Mouse (Mus musculus) ES-Bruce4 (cell line): ENCODE data around the gene Col18a1. TPM values are rescaled to one million over a fixed set of nuclear protein-coding genes. Genes with fewer than 3 reads are reported as not detected.
A peak's percentile ranks its signal among the peaks of the same experiment; 100 is the strongest.

Experiments used
- H3K27ac ChIP-seq: 2 replicates; pipeline ENCODE4 v1.5.1; 2012; ENCODE audit warnings: low read length, inconsistent platforms; ENCODE audit not compliant: insufficient read depth
- H3K27me3 ChIP-seq: 2 replicates; pipeline ENCODE4 v1.6.1; 2012; ENCODE audit warnings: mild to moderate bottlenecking, low read length, inconsistent platforms; ENCODE audit not compliant: control insufficient read depth, poor library complexity, insufficient read depth, severe bottlenecking
- H3K36me3 ChIP-seq: 2 replicates; pipeline ENCODE4 v1.6.1; 2012; ENCODE audit warnings: inconsistent platforms, mild to moderate bottlenecking, low read length, moderate library complexity; ENCODE audit not compliant: control insufficient read depth, poor library complexity, insufficient read depth, severe bottlenecking
- H3K4me1 ChIP-seq: one replicate; pipeline ENCODE4 v1.8.1; 2011; ENCODE audit warnings: low read length; ENCODE audit not compliant: control insufficient read depth, insufficient read depth
- H3K4me3 ChIP-seq: 2 replicates; pipeline ENCODE4 v1.5.1; 2011; ENCODE audit warnings: low read depth, mild to moderate bottlenecking, low read length
- H3K9ac ChIP-seq: 2 replicates; pipeline ENCODE4 v1.6.1; 2012; ENCODE audit warnings: low read depth, mild to moderate bottlenecking, inconsistent platforms; ENCODE audit not compliant: poor library complexity, severe bottlenecking
- H3K9me3 ChIP-seq: replicated peaks from 2 replicates; pipeline ENCODE4 v1.6.1; 2012; ENCODE audit warnings: mild to moderate bottlenecking, low read length, inconsistent platforms; ENCODE audit not compliant: control insufficient read depth, poor library complexity, insufficient read depth, severe bottlenecking
- CTCF ChIP-seq: IDR thresholded peaks from one replicate; pipeline ENCODE4 v1.8.1; 2011; ENCODE audit warnings: low read depth, low read length
- EP300 ChIP-seq: IDR thresholded peaks from 2 replicates; pipeline ENCODE4 v1.6.1; 2011; ENCODE audit warnings: low read depth, low read length; ENCODE audit not compliant: insufficient read depth
- POLR2A ChIP-seq: IDR thresholded peaks from one replicate; pipeline ENCODE4 v1.8.1; 2011; ENCODE audit warnings: low read length; ENCODE audit not compliant: insufficient read depth
- polyA plus RNA-seq: library from polyadenylated mRNA; stranded (reverse); fragments of >200 nt; gene quantifications from 2 replicates; pipeline ENCODE4 v1.2.4, GENCODE M21; 2011; ENCODE audit warnings: low read depth; ENCODE audit not compliant: missing spikeins, insufficient read depth, insufficient read length

Gene Col18a1
- polyA plus RNA-seq, 1 experiment, result 273 TPM

- H3K4me1 ChIP-seq, result peaks cover 18% of the 10 kb centered on the region
- H3K9me3 ChIP-seq, result no peaks in the 10 kb centered on the region
- H3K36me3 ChIP-seq, result no peaks in the 10 kb centered on the region
- H3K27me3 ChIP-seq, result no peaks in the 10 kb centered on the region
- H3K27ac ChIP-seq, result peak overlapping the region; percentile 84
- no peak overlapping the region for H3K4me3 ChIP-seq
- H3K9ac ChIP-seq, result peak overlapping the region; percentile 36; the same call in 1 of the 2 replicates
- no peak for TF ChIP-seq POLR2A
- TF ChIP-seq CTCF, result peak; percentile 100
- 0 out of 2 replicates have a peak, but pooled peaks have one; percentile 40 for TF ChIP-seq EP300
Observed at GRCm38 (mm10) chr10:77130561-77131240, 35.6 kb downstream of the Col18a1 start.

GRCm38 (mm10) chr10:77129637-77130410 is 36.5 kb downstream of the Col18a1 start:
- H3K9me3 ChIP-seq, result no peaks in the 10 kb centered on the region
- H3K9ac ChIP-seq, result 0 out of 2 replicates have a peak overlapping the region, but pooled peaks have one; percentile 1
- TF ChIP-seq CTCF (no peak), POLR2A (no peak), EP300 (no peak)
- no peaks in the 10 kb centered on the region for H3K27me3 ChIP-seq
- H3K27ac ChIP-seq, result 0 out of 2 replicates have a peak overlapping the region, but pooled peaks have one; percentile 37
- no peaks in the 10 kb centered on the region for H3K36me3 ChIP-seq
- H3K4me3 ChIP-seq, result no peak overlapping the region
- peaks cover 15% of the 10 kb centered on the region for H3K4me1 ChIP-seq

GRCm38 (mm10) chr10:77127926-77128325 is 38.4 kb downstream of the Col18a1 start:
- Histone ChIP-seq H3K4me1 (peaks cover 14% of the 10 kb centered on the region), H3K9me3 (no peaks in the 10 kb centered on the region), H3K27me3 (no peaks in the 10 kb centered on the region), H3K36me3 (no peaks in the 10 kb centered on the region), H3K27ac (no peak overlapping the region), H3K4me3 (no peak overlapping the region), H3K9ac (no peak overlapping the region)
- peak; percentile 23 for TF ChIP-seq CTCF
- TF ChIP-seq EP300, result no peak

GRCm38 (mm10) chr10:77126590-77126989 is 39.8 kb downstream of the Col18a1 start:
- Histone ChIP-seq H3K4me3 (no peak overlapping the region), H3K27me3 (no peaks in the 10 kb centered on the region), H3K27ac (no peak overlapping the region), H3K4me1 (peaks cover 8% of the 10 kb centered on the region), H3K9ac (no peak overlapping the region), H3K36me3 (no peaks in the 10 kb centered on the region), H3K9me3 (no peaks in the 10 kb centered on the region)
- no peak for TF ChIP-seq CTCF
- TF ChIP-seq POLR2A, result no peak
- no peak for TF ChIP-seq EP300

GRCm38 (mm10) chr10:77125078-77125731 is 41.1 kb downstream of the Col18a1 start:
- Histone ChIP-seq H3K9me3 (no peaks in the 10 kb centered on the region), H3K4me3 (no peak overlapping the region), H3K9ac (no peak overlapping the region), H3K27me3 (no peaks in the 10 kb centered on the region), H3K36me3 (no peaks in the 10 kb centered on the region), H3K27ac (no peak overlapping the region), H3K4me1 (peaks cover 8% of the 10 kb centered on the region)
- TF ChIP-seq POLR2A, result no peak
- TF ChIP-seq EP300, result no peak
- TF ChIP-seq CTCF, result no peak

- no peaks in the 10 kb centered on the region for H3K27me3 ChIP-seq
- H3K4me3 ChIP-seq, result no peak overlapping the region
- no peaks in the 10 kb centered on the region for H3K9me3 ChIP-seq
- H3K27ac ChIP-seq, result no peak overlapping the region
- no peaks in the 10 kb centered on the region for H3K36me3 ChIP-seq
- H3K9ac ChIP-seq, result no peak overlapping the region
- peaks cover 10% of the 10 kb centered on the region for H3K4me1 ChIP-seq
- no peak for TF ChIP-seq EP300
- TF ChIP-seq POLR2A, result no peak
- TF ChIP-seq CTCF, result no peak
Observed at GRCm38 (mm10) chr10:77123953-77124352, 42.4 kb downstream of the Col18a1 start.
